Mouse (Mus musculus): ENCODE results near the gene Ankrd45.

Gene Ankrd45

DNA sequence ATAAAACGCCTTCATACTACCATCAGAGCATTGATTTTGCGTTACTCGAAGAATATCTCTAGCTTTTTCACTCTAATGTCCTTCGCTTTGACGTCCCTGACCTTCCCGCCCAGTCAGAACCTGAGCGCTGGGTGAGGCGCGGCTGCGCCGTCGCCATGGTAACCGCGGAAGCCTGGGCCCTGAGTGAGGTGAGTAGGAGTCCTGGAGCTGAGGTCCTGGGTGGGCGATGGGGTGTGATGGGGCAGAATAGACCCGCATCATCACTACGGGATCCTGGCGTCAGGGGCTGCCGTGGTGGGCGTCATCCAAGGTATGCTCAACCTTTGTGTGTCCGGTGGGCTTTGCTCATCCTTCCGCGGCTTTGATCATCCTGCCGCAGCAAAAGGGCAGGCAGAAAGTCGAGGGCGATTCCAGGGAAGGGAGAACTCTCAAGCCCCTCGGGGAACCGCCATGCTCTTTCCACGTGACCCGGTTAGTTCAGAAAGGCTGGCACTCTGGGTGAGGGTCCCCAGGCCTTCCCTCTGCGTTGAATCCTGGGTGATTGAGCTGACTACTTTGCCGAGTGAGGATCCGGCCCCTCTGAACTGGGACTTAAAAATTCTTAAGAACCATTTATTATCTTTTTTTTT, at the start of gene Ankrd45:
TSS of gene Ankrd45 (plus strand) at position 161 of the 629 bp plus-strand sequence.
- DNase-seq (ENCODE audit: low read depth, low spot score), result peak; percentile 36

DNA sequence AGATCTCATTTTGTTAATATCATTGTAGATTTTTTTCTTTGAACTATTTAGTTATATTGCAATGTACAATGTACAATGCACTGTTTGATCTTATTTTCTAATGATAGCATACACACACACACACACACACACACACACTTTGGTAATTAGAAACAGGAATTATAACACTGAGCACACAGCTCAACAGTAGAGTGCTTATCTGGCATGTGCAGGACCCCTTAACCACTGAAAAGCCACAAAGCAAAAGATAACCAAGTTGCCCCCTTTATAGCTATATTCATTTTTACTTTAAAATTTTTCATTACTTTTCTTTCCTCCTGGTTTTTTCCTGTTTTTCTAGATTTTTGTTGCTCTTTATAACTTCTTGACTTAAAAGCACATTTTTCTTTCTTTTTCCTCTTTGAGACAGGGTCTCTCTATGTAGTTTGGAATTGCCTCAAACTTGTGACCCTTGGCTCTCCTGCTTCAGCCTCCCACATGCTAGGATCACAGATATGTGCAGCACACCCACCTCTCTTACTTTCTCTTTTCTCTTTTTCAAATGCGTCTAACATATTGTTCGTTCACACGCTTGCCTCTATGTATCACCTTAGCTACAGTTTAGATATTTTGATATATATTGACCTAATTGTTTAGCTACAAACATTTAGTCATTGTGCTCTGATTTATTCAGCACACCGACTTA, 42.6 kb upstream of the Ankrd45 start:
- no peak for DNase-seq (ENCODE audit: low read depth, low spot score)

- no peak for DNase-seq (ENCODE audit: low read depth, low spot score)
Measured at GRCm38 (mm10) chr1:161103842-161104241, 38.6 kb upstream of the Ankrd45 start.

GRCm38 (mm10) chr1:161109216-161109615, 33.3 kb upstream of the Ankrd45 start:
- DNase-seq (ENCODE audit: low read depth, low spot score), result no peak

GRCm38 (mm10) chr1:161114591-161114990, 27.9 kb upstream of the Ankrd45 start:
- DNase-seq (ENCODE audit: low read depth, low spot score), result no peak

- no peak for DNase-seq (ENCODE audit: low read depth, low spot score)
Measured at GRCm38 (mm10) chr1:161122661-161123418, 19.7 kb upstream of the Ankrd45 start.

DNA sequence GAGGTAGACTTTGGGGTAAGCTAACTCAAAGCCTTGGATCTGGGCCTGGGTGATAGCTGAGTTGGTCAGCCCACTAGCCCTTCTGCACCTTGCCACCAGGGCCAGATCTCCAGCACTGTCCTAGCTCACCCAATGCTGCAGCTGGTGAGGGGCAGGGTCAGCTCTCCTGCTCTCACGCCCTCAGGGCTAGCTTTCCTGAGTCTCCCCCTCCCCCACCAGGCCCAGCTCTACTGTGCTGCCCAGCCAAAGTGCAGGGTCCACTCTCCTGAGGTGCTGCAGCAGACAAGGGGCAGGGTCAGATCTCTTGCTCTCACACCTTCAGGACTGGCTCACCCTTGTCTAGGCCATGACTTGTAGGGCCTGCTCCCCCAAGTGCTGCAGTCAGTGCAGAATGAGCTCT, 16.0 kb upstream of the Ankrd45 start:
- DNase-seq (ENCODE audit: low read depth, low spot score), result no peak

DNA sequence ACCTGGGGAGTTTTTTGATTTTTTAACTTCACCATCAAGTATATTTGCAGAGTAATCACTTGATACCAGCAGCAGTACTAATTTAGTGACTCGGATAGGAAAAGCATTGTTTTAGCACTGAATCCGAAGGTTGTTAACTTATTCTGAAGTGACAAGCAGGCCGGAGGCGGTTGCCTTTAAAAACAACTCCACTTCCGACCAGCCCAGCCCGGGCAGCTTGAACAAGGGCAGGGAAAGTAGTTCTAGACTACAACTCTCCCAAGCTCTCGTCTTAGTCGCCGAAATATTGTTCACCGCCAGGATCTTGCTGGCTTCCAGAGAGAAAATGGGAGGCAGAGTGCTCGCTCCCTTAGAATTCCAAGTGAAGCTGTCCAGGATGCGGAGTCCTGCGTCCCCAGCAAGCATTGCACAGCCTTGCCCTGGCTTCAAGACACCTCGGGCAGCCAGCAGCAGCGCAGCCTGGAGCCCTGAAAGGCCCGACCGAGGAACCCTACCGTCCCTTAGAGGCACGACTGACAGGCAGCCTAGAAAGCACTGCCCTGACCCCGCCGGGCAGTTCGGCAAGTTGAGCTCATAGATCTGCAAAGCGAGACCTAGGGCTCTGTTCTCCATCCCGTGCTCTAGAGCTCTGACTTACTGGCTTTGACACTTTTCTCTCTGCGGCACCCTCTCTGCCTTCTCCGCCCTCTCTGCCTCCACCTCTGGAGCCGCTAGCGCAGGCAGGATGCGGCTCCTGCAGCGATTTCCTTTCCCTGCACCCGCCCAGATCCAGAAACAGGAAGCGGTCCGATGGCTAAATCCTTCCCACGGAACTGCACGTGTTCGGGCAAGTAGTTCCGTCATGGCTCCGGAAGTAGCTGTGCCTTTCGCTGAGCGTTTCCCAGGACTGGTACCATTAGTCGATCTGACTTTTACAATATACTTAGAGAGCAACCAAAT, 11.5 kb upstream of the Ankrd45 start, which contains the start of gene Klhl20:
TSS of gene Klhl20 (minus strand) at position 786 of the 939 bp plus-strand sequence.
- peak; percentile 95 for DNase-seq (ENCODE audit: low read depth, low spot score)

GRCm38 (mm10) chr1:161139496-161139895, 3.0 kb upstream of the Ankrd45 start:
- DNase-seq (ENCODE audit: low read depth, low spot score), result no peak

DNA sequence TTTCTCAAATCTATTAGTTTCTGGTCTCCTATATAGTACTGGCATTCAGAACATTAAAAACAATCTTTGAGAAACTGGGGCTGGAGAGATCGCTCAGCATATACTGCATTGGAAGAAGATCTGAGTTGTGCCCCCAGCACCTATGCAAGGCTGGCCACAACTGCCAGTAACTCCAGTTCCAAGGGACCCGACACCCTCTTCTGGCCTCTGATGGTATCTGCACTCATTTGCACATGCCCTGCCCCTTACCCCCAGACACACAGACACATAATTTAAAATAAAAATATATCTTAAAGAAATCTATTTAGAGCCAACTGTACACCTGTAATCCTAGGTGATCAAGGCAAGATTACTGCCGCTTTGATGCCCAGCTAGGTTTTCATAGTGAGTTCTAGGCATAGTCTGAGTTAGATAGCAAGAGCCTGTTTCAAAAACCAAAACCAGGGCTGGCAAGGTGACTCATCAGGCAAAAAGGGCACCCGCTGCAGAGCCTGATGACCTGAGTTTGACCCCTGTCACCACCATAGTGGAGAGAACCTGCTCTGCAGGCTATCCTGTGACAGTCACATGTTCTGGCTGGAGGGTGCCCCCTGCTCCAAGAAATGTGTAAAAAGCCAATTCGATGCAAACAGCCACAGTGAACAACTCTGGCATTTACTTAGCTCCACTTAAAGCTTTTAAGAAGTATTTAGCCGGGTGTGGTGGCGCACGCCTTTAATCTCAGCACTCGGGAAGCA, 2.3 kb upstream of the Ankrd45 start:
- no peak for DNase-seq (ENCODE audit: low read depth, low spot score)

DNA sequence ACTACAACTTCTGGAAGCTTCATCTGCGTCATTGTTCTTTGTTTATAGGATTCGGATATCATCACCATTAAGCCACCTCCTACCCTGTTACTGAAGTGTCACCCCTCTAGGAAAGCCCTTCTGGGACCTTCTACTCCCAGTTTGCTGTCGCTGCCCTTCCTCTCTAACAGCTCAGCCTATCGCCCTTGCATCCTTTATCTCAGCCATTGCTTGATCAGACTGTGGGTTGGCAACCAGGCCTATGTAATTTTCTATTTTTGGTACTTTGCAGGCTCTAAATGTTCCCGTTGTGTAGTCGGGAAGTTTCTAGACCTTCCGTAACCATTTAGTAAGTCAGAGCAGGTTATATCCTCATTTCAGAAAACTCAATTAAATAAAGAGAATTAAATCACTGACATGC, 725 bp downstream of the Ankrd45 start:
- peak; percentile 28 for DNase-seq (ENCODE audit: low read depth, low spot score)

DNA sequence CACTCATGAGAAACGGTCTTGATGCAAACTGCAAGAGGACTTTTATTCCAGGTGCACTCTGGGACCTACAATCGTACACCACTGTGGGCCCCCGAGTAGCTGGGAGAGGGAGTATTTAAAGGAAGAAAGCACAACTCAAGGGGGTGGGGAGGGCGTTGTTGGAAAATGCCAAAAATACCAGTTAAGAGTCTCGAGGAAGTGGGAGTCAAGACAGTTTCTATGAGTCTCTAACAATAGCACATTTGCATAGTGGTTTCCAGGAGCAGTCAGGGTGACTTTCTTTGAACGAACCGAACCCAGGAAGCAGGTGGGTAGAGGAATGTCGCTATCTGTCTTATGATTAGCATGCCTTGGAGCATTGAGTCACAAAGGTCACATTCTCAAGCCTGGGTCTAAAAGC, 3.1 kb downstream of the Ankrd45 start:
- peak; percentile 3 for DNase-seq (ENCODE audit: low read depth, low spot score)

- DNase-seq (ENCODE audit: low read depth, low spot score), result no peak
Measured at GRCm38 (mm10) chr1:161147888-161148287, 5.4 kb downstream of the Ankrd45 start.

DNA sequence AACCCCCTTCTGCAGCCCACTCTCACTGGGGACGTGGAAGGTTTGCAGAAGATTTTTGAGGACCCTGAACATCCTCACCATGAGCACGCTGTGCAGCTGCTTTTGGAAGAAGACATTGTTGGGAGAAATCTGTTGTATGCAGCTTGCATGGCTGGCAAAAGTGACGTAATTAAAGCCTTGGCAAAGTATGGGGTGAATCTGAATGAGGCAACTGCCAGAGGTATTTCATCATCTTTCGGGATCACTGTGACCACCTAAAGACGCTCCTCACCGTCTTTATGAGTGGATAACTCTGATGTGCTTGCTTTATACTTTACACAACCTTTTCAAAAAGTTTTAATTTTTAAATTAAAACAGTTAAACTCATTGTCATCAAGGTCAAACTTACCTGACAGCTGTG, 8.6 kb downstream of the Ankrd45 start:
- no peak for DNase-seq (ENCODE audit: low read depth, low spot score)

GRCm38 (mm10) chr1:161156546-161156945, 14.1 kb downstream of the Ankrd45 start:
- no peak for DNase-seq (ENCODE audit: low read depth, low spot score)

GRCm38 (mm10) chr1:161159214-161159613, 16.7 kb downstream of the Ankrd45 start, which contains the start of gene Tex50:
Gene Tex50, minus strand, starts transcription at chr1:161159314.
- DNase-seq (ENCODE audit: low read depth, low spot score), result no peak

DNA sequence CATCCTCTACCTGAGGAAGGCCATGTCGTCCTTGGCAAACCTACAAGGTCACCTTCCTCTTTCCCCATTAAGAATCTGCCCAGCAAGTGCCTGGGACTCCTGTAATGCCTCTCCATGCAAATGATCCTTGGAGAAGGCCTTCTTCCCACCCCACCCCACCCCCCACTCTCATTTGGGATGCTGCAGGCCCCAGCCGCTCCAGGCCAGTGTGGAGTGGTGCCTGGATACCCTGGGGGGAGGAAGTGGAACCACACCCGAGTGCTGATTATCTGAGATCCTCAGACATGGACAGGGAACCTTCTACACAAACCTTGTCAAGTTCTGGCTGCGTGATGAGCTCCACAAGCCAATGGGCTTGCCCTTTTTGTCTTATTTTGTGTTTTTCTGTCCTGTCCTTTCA, 17.8 kb downstream of the Ankrd45 start:
- no peak for DNase-seq (ENCODE audit: low read depth, low spot score)

- DNase-seq (ENCODE audit: low read depth, low spot score), result peak; percentile 18
Measured at GRCm38 (mm10) chr1:161170651-161171050, 28.2 kb downstream of the Ankrd45 start.

DNA sequence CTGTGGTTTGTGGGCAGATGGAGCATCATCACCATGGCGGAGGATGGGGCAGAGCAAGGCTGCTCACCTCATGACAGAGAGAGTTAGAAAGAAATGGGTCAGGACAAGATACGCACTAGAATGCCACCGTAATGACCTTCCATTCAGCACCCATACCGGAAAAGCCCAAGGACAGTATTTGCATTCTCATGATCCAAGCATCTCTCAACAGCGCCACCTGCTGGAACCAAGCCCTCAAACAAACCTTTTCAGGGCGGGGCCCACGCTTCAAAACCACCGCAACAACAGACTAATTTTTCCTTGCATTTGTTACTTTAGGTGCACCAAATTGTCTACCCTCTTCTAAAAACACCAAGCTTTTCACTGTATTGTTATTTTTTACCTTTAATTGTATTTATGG, 38.2 kb downstream of the Ankrd45 start:
- DNase-seq (ENCODE audit: low read depth, low spot score), result no peak

GRCm38 (mm10) chr1:161182386-161182785, 39.9 kb downstream of the Ankrd45 start:
- no peak for DNase-seq (ENCODE audit: low read depth, low spot score)

DNA sequence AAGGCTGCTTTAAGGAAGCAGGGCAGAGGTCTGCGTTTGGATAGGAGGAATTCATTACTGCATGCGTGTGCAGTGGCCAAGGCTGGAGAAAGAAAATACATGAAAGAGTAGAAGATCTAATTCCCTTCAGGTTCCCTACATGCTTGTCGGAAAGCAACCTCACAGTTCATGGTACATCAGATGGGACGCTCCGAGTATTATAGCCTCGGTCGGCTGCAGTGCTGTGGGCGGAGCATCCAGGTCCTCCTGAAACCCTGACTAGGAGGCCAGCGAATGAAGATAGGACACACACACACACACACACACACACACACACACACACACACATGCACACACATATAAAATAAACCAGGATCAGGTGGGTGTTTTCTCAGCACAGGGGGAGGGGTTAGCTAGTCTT, 41.2 kb downstream of the Ankrd45 start:
- DNase-seq (ENCODE audit: low read depth, low spot score), result no peak

Data from telencephalon, adult 2 months (tissue).